Mouse (Mus musculus) kidney, postnatal 0 days (tissue): ENCODE results near the gene Rps15. TPM values are rescaled to one million over a fixed set of nuclear protein-coding genes. Genes with fewer than 3 reads are reported as not detected.
A peak's percentile ranks its signal among the peaks of the same experiment; 100 is the strongest.

ENCODE experiments used
- ATAC-seq: fragments of 200-750 bp; cut with Nextera tagmentation; replicated peaks from 2 replicates; pipeline ENCODE4 v1.8.0; 2017; ENCODE audit warnings: low read depth, moderate number of reproducible peaks, moderate TSS enrichment, moderate library complexity; ENCODE audit not compliant: low FRiP score
- DNase-seq: peaks from one replicate; pipeline ENCODE4 v3.0.0-alpha.2; 2016; ENCODE audit warnings: low spot score
- H3K27ac ChIP-seq: fragments of 300-500 bp; sonication (generic); 2 replicates; pipeline ENCODE4 v1.5.1; 2014; ENCODE audit warnings: mild to moderate bottlenecking
- H3K27me3 ChIP-seq: fragments of 300-500 bp; sonication (generic); 2 replicates; pipeline ENCODE4 v1.6.1; 2014; ENCODE audit warnings: low read length, mixed read lengths; ENCODE audit not compliant: insufficient read depth
- H3K36me3 ChIP-seq: fragments of 300-500 bp; sonication (generic); 2 replicates; pipeline ENCODE4 v1.6.1; 2014; ENCODE audit warnings: low read length, mixed read lengths; ENCODE audit not compliant: insufficient read depth
- H3K4me1 ChIP-seq: fragments of 300-500 bp; sonication (generic); replicated peaks from 2 replicates; pipeline ENCODE4 v1.6.1; 2014; ENCODE audit warnings: antibody characterized with exemption, low read length, mixed read lengths; ENCODE audit not compliant: insufficient read depth
- H3K4me2 ChIP-seq: fragments of 300-500 bp; sonication (generic); 2 replicates; pipeline ENCODE4 v1.6.1; 2014; ENCODE audit warnings: mild to moderate bottlenecking, low read length, moderate library complexity, mixed read lengths
- H3K4me3 ChIP-seq: fragments of 300-500 bp; sonication (generic); replicated peaks from 2 replicates; pipeline ENCODE4 v1.5.1; 2014; ENCODE audit warnings: low read depth, low read length
- H3K9ac ChIP-seq: fragments of 300-500 bp; sonication (generic); 2 replicates; pipeline ENCODE4 v1.6.1; 2014; ENCODE audit warnings: low read depth, low read length
- H3K9me3 ChIP-seq: fragments of 300-500 bp; sonication (generic); replicated peaks from 2 replicates; pipeline ENCODE4 v1.6.1; 2016; ENCODE audit warnings: low read length, inconsistent platforms, mixed read lengths
- CTCF ChIP-seq: IDR thresholded peaks from 2 replicates; pipeline ENCODE4 v1.5.1; 2016; ENCODE audit warnings: antibody characterized with exemption, low read depth, mild to moderate bottlenecking, moderate library complexity
- WGBS: fragments of 180-500 bp; shearing (Covaris S2); extraction: QIAGEN DNeasy Blood & Tissue Kit; methylation state at CpG from one replicate; pipeline ENCODE4 v1.1.7; 2014; 5-methylcytosine and 5-hydroxymethylcytosine counted together
- polyA plus RNA-seq: library from polyadenylated mRNA; unstranded; fragments of >200 nt; fragmentation: Nextera tagmentation; extraction: Ambion mirVana; gene quantifications from 2 replicates; pipeline ENCODE4 v1.2.1, GENCODE M21; 2015

Gene Rps15
- polyA plus RNA-seq, 1 experiment from 2014 or later = 1,069 TPM

GRCm38 (mm10) chr10:80259861-80260641 lies 32.2 kb upstream of the Rps15 start:
- ATAC-seq (no peak), DNase-seq (peak; percentile 51)
- H3K27me3 ChIP-seq = no peaks in the 10 kb centered on the region
- WGBS = 5% methylated on average over 19 of the region's 19 CpGs
- H3K9ac ChIP-seq = peak overlapping the region; percentile 64
- peak overlapping the region; percentile 43 for H3K4me3 ChIP-seq
- no peak for TF ChIP-seq CTCF
- H3K9me3 ChIP-seq = no peaks in the 10 kb centered on the region
- H3K27ac ChIP-seq = peak overlapping the region; percentile 97
- H3K4me1 ChIP-seq = peaks cover 15% of the 10 kb centered on the region
- peak overlapping the region; percentile 81 for H3K4me2 ChIP-seq
- peaks cover 30% of the 10 kb centered on the region for H3K36me3 ChIP-seq

DNA sequence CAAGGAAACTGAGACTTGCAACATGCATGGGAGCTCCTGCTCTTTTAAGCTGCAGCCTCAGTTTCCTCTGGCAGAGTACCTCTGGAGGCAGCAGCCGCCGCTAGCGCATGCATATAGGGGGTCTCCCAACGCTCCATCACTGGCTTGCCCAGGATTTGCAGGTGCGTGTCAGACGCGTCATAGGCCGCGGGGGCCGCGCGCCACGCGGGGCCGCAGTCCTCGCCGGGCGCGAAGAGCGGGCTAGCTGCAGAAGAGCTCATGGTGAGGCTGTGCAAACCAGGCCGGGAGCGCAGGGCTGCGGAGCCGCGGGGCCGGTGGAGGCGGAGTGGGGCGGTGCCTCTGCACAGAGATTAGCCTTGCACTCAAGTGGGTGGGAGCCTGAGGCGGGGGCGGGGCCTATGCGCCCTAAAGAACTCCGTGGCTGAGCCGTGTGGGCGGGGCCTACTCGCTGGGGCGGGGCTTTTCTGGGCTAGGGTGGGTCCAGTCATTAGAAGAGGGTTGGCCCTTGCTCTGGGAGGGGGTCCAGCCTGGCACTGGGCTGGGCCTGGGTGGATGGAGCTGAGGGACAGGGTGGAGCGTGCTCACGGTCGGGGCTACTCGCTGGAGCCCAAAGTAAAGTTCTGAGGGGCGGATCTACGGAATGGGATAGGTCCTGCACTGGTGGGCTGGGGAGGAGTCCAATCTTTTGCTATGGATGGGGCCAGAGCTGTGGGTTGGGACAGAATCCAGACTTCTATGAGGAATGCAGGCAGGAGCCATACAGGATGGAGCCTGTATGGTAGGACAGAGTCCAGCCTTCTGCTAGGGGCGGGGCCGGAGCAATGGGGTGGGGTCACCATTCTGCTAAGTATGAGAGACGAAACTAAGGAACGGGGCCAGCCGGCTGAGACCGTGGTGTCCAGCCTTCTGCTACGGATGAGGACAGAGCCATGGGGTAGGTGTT lies 31.3 kb upstream of the Rps15 start, which contains the start of the genes Gamt and Dazap1:
Gene Gamt (minus strand): TSS at position 371 of the 943 bp plus-strand sequence.
Gene Dazap1 (plus strand): TSS at position 845 of the 943 bp plus-strand sequence.
- Histone ChIP-seq H3K36me3 (peaks cover 23% of the 10 kb centered on the region), H3K27ac (peak within 1 kb of the TSS; percentile 97), H3K27me3 (no peaks in the 10 kb centered on the region), H3K9ac (peak within 1 kb of the TSS; percentile 64), H3K4me1 (peaks cover 17% of the 10 kb centered on the region), H3K4me2 (peak within 1 kb of the TSS; percentile 81), H3K9me3 (no peaks in the 10 kb centered on the region), H3K4me3 (peak within 1 kb of the TSS; percentile 43)
- WGBS = under 1% methylated on average over 47 of the region's 49 CpGs
- no peak for TF ChIP-seq CTCF
- peak; percentile 98 for DNase-seq
- ATAC-seq = peak; percentile 89

GRCm38 (mm10) chr10:80261585-80261968 lies 30.7 kb upstream of the Rps15 start:
- H3K4me1 ChIP-seq = peaks cover 23% of the 10 kb centered on the region
- H3K9me3 ChIP-seq = no peaks in the 10 kb centered on the region
- H3K36me3 ChIP-seq = peaks cover 17% of the 10 kb centered on the region; the same call in 1 of the 2 replicates
- H3K4me3 ChIP-seq = peak overlapping the region; percentile 43
- H3K4me2 ChIP-seq = peak overlapping the region; percentile 81
- peak overlapping the region; percentile 97 for H3K27ac ChIP-seq
- no peaks in the 10 kb centered on the region for H3K27me3 ChIP-seq
- peak overlapping the region; percentile 64 for H3K9ac ChIP-seq
- TF ChIP-seq CTCF = no peak
- under 1% methylated on average over 14 of the region's 14 CpGs for WGBS
- ATAC-seq (peak; percentile 76), DNase-seq (peak; percentile 99)

- no peak overlapping the region for H3K9ac ChIP-seq
- no peak for ATAC-seq
- H3K27ac ChIP-seq = peak overlapping the region; percentile 97
- no peaks in the 10 kb centered on the region for H3K9me3 ChIP-seq
- no peak for DNase-seq
- no peak for TF ChIP-seq CTCF
- peak overlapping the region; percentile 43; the same call in 1 of the 2 replicates for H3K4me3 ChIP-seq
- H3K4me1 ChIP-seq = peaks cover 23% of the 10 kb centered on the region
- WGBS = 72% methylated on average over 12 of the region's 12 CpGs
- H3K4me2 ChIP-seq = peak overlapping the region; percentile 81
- H3K27me3 ChIP-seq = no peaks in the 10 kb centered on the region
- H3K36me3 ChIP-seq = 0 out of 2 replicates have a peak, but pooled peaks cover 12% of the 10 kb centered on the region
Observed at GRCm38 (mm10) chr10:80262169-80262568, 30.1 kb upstream of the Rps15 start.

GRCm38 (mm10) chr10:80262776-80263365 lies 29.4 kb upstream of the Rps15 start:
- H3K4me2 ChIP-seq = 0 out of 2 replicates have a peak overlapping the region, but pooled peaks have one; percentile 81
- H3K27ac ChIP-seq = no peak overlapping the region
- H3K4me1 ChIP-seq = peaks cover 29% of the 10 kb centered on the region
- TF ChIP-seq CTCF = no peak
- H3K36me3 ChIP-seq = 0 out of 2 replicates have a peak, but pooled peaks cover 12% of the 10 kb centered on the region
- no peaks in the 10 kb centered on the region for H3K27me3 ChIP-seq
- WGBS = 90% methylated on average over 10 of the region's 10 CpGs
- ATAC-seq = no peak
- H3K4me3 ChIP-seq = no peak overlapping the region
- no peak overlapping the region for H3K9ac ChIP-seq
- DNase-seq = no peak
- H3K9me3 ChIP-seq = no peaks in the 10 kb centered on the region
